Mouse (Mus musculus): ENCODE measurements around the gene Wwc2. TPM values are rescaled to one million over a fixed set of nuclear protein-coding genes. Genes with fewer than 3 reads are reported as not detected.

Gene Wwc2
- polyA plus RNA-seq, 1 experiment: 1.9 TPM

DNA sequence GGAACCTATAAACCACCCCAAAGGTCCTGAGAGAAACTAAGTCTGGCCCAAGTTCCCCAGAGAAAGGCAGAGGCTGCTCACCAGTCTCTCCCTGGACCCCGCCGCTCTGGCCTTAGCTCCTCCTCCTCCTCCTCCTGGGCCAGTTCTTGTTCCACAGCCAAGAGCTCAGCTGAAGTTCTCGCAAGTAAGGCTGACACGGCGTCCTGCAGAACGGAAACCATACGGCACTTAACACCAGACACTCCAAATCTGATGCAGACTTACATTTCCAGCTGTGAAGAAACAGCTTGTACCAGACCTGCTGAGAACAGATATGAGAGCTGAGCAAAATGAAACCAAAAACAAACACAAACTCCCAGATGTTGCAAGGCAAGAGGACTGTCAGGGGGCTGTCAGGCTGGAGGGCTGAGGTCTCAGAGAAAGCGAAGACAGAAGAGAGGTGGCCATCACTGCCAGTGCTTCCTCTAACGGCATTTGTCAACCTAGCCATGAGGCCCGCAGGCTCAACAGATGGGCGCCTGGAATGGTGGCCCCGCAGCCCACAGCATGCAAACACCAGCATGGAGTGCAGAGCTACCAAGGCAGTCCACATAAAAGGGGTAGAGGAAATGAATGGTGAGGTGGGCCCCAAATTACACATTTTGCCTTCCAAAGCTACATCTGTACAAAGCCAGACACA lies 138.8 kb downstream of the Wwc2 start:
- DNase-seq (ENCODE audit: low read depth in 1 of 2, low spot score in 2 of 2): no peak
- no peaks in the 10 kb centered on the region; the same call in 1 of the 2 replicates for H3K36me3 ChIP-seq (ENCODE audit: control insufficient read depth, insufficient read depth, low read length)
- TF ChIP-seq CTCF (IDR thresholded peaks at IDR 0.05; ENCODE audit: extremely low read depth, insufficient read depth, insufficient read length, insufficient replicate concordance): no peak
- H3K4me1 ChIP-seq (ENCODE audit: control insufficient read depth, insufficient read depth, insufficient read length): no peaks in the 10 kb centered on the region
- peak overlapping the region; percentile 53 for H3K4me3 ChIP-seq (ENCODE audit: extremely low read depth, insufficient read depth, insufficient read length)
- peak overlapping the region; percentile 43; the same call in 1 of the 2 replicates for H3K27ac ChIP-seq (ENCODE audit: insufficient read depth, low read length)
- 10% methylated on average over 12 of the region's 12 CpGs for WGBS
- no peaks in the 10 kb centered on the region for H3K27me3 ChIP-seq (ENCODE audit: control insufficient read depth, insufficient read depth, low read length)

DNA sequence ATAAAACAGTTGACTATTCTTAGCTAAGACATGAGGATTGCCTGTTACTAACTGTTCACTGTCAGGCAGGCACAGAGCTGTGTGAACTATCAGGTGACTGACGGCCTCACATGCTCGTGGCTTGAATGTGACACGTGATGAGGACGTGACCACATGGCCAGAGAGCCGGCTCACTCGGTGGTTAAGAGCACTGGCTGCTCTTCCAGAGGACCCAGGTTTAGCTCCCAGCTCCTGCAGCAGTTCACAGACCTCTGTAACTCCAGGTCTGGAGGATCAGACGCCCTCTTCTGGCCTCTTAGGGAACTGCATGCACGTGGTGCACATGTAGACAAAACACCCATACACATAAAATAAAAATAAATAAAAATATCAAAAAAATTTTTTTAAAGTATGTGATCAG lies 140.9 kb downstream of the Wwc2 start:
- H3K4me3 ChIP-seq (ENCODE audit: extremely low read depth, insufficient read depth, insufficient read length): no peak overlapping the region
- H3K36me3 ChIP-seq (ENCODE audit: control insufficient read depth, insufficient read depth, low read length): no peaks in the 10 kb centered on the region; the same call in 1 of the 2 replicates
- no peaks in the 10 kb centered on the region for H3K4me1 ChIP-seq (ENCODE audit: control insufficient read depth, insufficient read depth, insufficient read length)
- no peak for DNase-seq (ENCODE audit: low read depth in 1 of 2, low spot score in 2 of 2)
- no peaks in the 10 kb centered on the region for H3K27me3 ChIP-seq (ENCODE audit: control insufficient read depth, insufficient read depth, low read length)
- WGBS: 78% methylated on average over 8 of the region's 8 CpGs
- TF ChIP-seq CTCF (IDR thresholded peaks at IDR 0.05; ENCODE audit: extremely low read depth, insufficient read depth, insufficient read length, insufficient replicate concordance): no peak
- TF ChIP-seq POLR2A (IDR thresholded peaks at IDR 0.05; ENCODE audit: low read depth, low read length): no peak
- no peak overlapping the region for H3K27ac ChIP-seq (ENCODE audit: insufficient read depth, low read length)

DNA sequence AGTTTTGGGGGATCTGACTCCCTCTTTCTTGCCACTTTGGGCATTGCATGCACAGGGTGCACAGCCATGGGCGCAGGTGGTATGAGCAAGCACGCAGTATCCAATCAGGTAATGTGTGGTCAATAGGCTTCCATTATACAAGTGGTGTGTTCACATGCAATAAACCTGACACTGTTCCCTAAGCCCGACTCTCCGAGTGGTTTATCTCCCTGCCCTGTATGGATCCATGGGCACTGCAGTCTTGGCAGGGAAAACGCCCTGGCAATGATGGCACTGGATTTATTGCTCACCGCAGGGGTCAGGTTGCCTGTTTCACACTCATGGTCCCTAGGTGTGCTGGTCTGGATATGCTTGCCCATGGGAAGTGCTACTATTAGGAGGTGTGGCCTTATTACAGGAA lies 142.8 kb downstream of the Wwc2 start:
- Histone ChIP-seq H3K4me3 (ENCODE audit: extremely low read depth, insufficient read depth, insufficient read length) (no peak overlapping the region), H3K27ac (ENCODE audit: insufficient read depth, low read length) (no peak overlapping the region), H3K36me3 (ENCODE audit: control insufficient read depth, insufficient read depth, low read length) (no peaks in the 10 kb centered on the region; the same call in 1 of the 2 replicates), H3K27me3 (ENCODE audit: control insufficient read depth, insufficient read depth, low read length) (no peaks in the 10 kb centered on the region), H3K4me1 (ENCODE audit: control insufficient read depth, insufficient read depth, insufficient read length) (no peaks in the 10 kb centered on the region)
- no peak for DNase-seq (ENCODE audit: low read depth in 1 of 2, low spot score in 2 of 2)
- no peak for TF ChIP-seq POLR2A (IDR thresholded peaks at IDR 0.05; ENCODE audit: low read depth, low read length)
- no peak for TF ChIP-seq CTCF (IDR thresholded peaks at IDR 0.05; ENCODE audit: extremely low read depth, insufficient read depth, insufficient read length, insufficient replicate concordance)
- WGBS: 97% methylated on average over 6 of the region's 6 CpGs

DNA sequence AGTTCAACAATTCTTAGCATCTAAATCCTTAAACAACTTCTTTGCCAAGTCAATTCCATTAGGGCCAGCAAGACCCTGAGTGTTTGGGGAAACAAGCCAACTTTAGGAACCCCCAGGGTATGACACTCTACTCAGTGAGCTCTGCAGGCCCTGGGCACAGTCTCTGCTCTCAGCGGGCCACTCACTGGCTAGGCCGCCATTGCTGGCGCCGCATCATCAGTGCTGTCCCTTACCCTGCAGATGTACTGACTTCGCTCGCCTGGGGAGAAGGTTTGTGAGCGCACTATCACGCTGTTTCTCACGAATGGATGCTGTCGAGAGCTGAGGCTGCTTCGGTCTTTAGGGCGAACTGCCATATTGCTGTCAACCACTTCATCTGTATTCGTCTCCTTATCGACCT lies 143.6 kb downstream of the Wwc2 start:
- Histone ChIP-seq H3K27ac (ENCODE audit: insufficient read depth, low read length) (no peak overlapping the region), H3K27me3 (ENCODE audit: control insufficient read depth, insufficient read depth, low read length) (no peaks in the 10 kb centered on the region), H3K36me3 (ENCODE audit: control insufficient read depth, insufficient read depth, low read length) (peaks cover 3% of the 10 kb centered on the region), H3K4me1 (ENCODE audit: control insufficient read depth, insufficient read depth, insufficient read length) (no peaks in the 10 kb centered on the region), H3K4me3 (ENCODE audit: extremely low read depth, insufficient read depth, insufficient read length) (no peak overlapping the region)
- no peak for TF ChIP-seq POLR2A (IDR thresholded peaks at IDR 0.05; ENCODE audit: low read depth, low read length)
- TF ChIP-seq CTCF (IDR thresholded peaks at IDR 0.05; ENCODE audit: extremely low read depth, insufficient read depth, insufficient read length, insufficient replicate concordance): no peak
- DNase-seq (ENCODE audit: low read depth in 1 of 2, low spot score in 2 of 2): no peak
- 95% methylated on average over 14 of the region's 14 CpGs for WGBS

DNA sequence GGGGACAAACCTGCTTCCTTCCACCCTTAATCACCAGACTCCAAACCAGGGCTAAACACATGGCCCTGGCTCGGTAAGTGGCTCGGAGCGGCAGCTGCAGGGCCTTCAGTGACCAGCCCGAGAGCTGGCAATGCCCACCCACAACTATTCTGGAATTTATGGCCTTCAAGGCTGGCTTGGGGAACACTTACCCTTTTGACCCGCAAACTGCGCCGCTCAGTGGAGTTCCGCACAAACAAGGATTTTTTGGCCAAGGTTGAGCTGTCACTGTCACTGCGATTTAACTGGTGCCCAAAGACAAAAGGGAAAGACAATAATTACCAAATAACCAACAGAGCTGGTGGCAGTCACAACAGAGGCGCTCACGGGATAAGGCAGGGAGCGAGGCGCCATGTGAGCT lies 144.8 kb downstream of the Wwc2 start:
- no peak for DNase-seq (ENCODE audit: low read depth in 1 of 2, low spot score in 2 of 2)
- Histone ChIP-seq H3K4me3 (ENCODE audit: extremely low read depth, insufficient read depth, insufficient read length) (no peak overlapping the region), H3K27ac (ENCODE audit: insufficient read depth, low read length) (no peak overlapping the region), H3K27me3 (ENCODE audit: control insufficient read depth, insufficient read depth, low read length) (no peaks in the 10 kb centered on the region), H3K36me3 (ENCODE audit: control insufficient read depth, insufficient read depth, low read length) (peaks cover 3% of the 10 kb centered on the region), H3K4me1 (ENCODE audit: control insufficient read depth, insufficient read depth, insufficient read length) (no peaks in the 10 kb centered on the region)
- 94% methylated on average over 13 of the region's 13 CpGs for WGBS
- no peak for TF ChIP-seq CTCF (IDR thresholded peaks at IDR 0.05; ENCODE audit: extremely low read depth, insufficient read depth, insufficient read length, insufficient replicate concordance)
- TF ChIP-seq POLR2A (IDR thresholded peaks at IDR 0.05; ENCODE audit: low read depth, low read length): no peak

DNA sequence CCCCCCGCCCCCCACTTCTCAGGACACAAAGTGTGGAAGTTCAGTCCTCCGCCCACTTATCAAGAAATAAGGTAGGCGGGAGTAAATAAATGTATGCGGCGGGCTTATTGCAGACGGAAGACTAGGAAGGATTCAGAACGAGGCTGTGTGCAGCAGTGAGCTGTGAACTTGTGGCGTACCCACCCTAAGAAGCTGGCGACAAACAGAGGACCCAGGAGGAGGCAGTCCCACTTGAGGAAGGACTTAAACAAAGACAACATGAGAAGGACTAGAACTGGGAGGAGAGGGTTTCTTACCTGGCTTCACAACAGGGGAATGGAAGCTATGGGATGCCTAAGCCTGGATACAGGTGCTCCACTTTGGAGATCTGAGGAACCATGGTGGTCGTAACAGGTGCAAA lies 147.1 kb downstream of the Wwc2 start:
- H3K36me3 ChIP-seq (ENCODE audit: control insufficient read depth, insufficient read depth, low read length): peaks cover 3% of the 10 kb centered on the region
- DNase-seq (ENCODE audit: low read depth in 1 of 2, low spot score in 2 of 2): no peak
- H3K27ac ChIP-seq (ENCODE audit: insufficient read depth, low read length): no peak overlapping the region
- 94% methylated on average over 10 of the region's 10 CpGs for WGBS
- no peak for TF ChIP-seq POLR2A (IDR thresholded peaks at IDR 0.05; ENCODE audit: low read depth, low read length)
- TF ChIP-seq CTCF (IDR thresholded peaks at IDR 0.05; ENCODE audit: extremely low read depth, insufficient read depth, insufficient read length, insufficient replicate concordance): no peak
- no peaks in the 10 kb centered on the region for H3K27me3 ChIP-seq (ENCODE audit: control insufficient read depth, insufficient read depth, low read length)
- no peak overlapping the region for H3K4me3 ChIP-seq (ENCODE audit: extremely low read depth, insufficient read depth, insufficient read length)
- no peaks in the 10 kb centered on the region for H3K4me1 ChIP-seq (ENCODE audit: control insufficient read depth, insufficient read depth, insufficient read length)

DNA sequence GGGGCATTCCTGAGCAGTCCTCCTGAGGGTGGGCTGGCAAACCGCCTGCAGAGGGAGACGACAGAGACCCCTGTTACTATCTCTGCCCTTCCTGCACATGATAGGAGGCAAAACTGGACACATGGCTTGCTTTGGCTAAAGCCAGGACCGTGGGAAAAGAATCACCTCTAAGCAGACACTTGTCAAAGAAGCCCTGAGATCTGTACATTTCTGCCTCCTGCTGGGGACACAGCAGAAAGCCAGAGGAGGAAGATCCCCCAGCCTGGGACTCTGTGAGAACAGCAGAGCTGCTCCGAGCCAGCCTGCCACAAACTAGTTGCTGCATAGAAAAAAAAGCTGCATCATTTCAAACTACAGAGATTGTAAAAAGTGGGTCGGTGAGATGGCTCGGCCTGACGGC lies 147.7 kb downstream of the Wwc2 start:
- Histone ChIP-seq H3K27ac (ENCODE audit: insufficient read depth, low read length) (no peak overlapping the region), H3K36me3 (ENCODE audit: control insufficient read depth, insufficient read depth, low read length) (peaks cover 3% of the 10 kb centered on the region), H3K27me3 (ENCODE audit: control insufficient read depth, insufficient read depth, low read length) (no peaks in the 10 kb centered on the region), H3K4me3 (ENCODE audit: extremely low read depth, insufficient read depth, insufficient read length) (no peak overlapping the region), H3K4me1 (ENCODE audit: control insufficient read depth, insufficient read depth, insufficient read length) (no peaks in the 10 kb centered on the region)
- no peak for TF ChIP-seq POLR2A (IDR thresholded peaks at IDR 0.05; ENCODE audit: low read depth, low read length)
- TF ChIP-seq CTCF (IDR thresholded peaks at IDR 0.05; ENCODE audit: extremely low read depth, insufficient read depth, insufficient read length, insufficient replicate concordance): no peak
- WGBS: 92% methylated on average over 7 of the region's 7 CpGs
- no peak for DNase-seq (ENCODE audit: low read depth in 1 of 2, low spot score in 2 of 2)

Data from spleen, adult 2 months (tissue).